Mouse (Mus musculus) kidney, adult 8-10 months (tissue): ENCODE data around the gene Olfr1410.
A peak's percentile ranks its signal among the peaks of the same experiment; 100 is the strongest.

Experiments used
- DNase-seq, 2 experiments: peaks; one replicate each; pipeline ENCODE4 v3.0.0; 2022

Gene Olfr1410

GRCm38 (mm10) chr1:92605482-92605881, at the start of gene Olfr1410:
Olfr1410 (plus strand) TSS chr1:92605782.
- no peak for DNase-seq

GRCm38 (mm10) chr1:92571022-92571421, 34.6 kb upstream of the Olfr1410 start, which contains the start of gene Olfr1413:
Olfr1413 (plus strand) TSS chr1:92571322.
- DNase-seq, result no peak

GRCm38 (mm10) chr1:92585479-92585878, 20.1 kb upstream of the Olfr1410 start, which contains the start of gene Olfr1412:
Olfr1412 (plus strand) TSS chr1:92585779.
- DNase-seq, result no peak

GRCm38 (mm10) chr1:92594111-92594510, 11.5 kb upstream of the Olfr1410 start, which contains the start of gene Olfr1411:
Olfr1411 (plus strand) TSS chr1:92594411.
- no peak for DNase-seq

GRCm38 (mm10) chr1:92596019-92596418, 9.6 kb upstream of the Olfr1410 start:
- DNase-seq, result no peak

- DNase-seq, result no peak
Observed at GRCm38 (mm10) chr1:92607711-92608110, 2.1 kb downstream of the Olfr1410 start.

GRCm38 (mm10) chr1:92611008-92611407, 5.4 kb downstream of the Olfr1410 start:
- DNase-seq, result peak; percentile 19 to 55

- DNase-seq, result no peak
Observed at GRCm38 (mm10) chr1:92613175-92613574, 7.6 kb downstream of the Olfr1410 start.

GRCm38 (mm10) chr1:92614516-92614915, 8.9 kb downstream of the Olfr1410 start:
- peak in 1 of 2 experiments; percentile 7 for DNase-seq

- no peak for DNase-seq
Observed at GRCm38 (mm10) chr1:92616046-92616445, 10.5 kb downstream of the Olfr1410 start.

GRCm38 (mm10) chr1:92617488-92617887, 11.9 kb downstream of the Olfr1410 start, which contains the start of gene Olfr12:
Olfr12 (plus strand) TSS chr1:92617788.
- DNase-seq, result no peak

- DNase-seq, result no peak
Observed at GRCm38 (mm10) chr1:92618360-92618759, 12.8 kb downstream of the Olfr1410 start.

- DNase-seq, result no peak
Observed at GRCm38 (mm10) chr1:92628227-92628626, 22.6 kb downstream of the Olfr1410 start.

GRCm38 (mm10) chr1:92632196-92632595, 26.6 kb downstream of the Olfr1410 start:
- no peak for DNase-seq

GRCm38 (mm10) chr1:92632948-92633347, 27.4 kb downstream of the Olfr1410 start:
- no peak for DNase-seq

GRCm38 (mm10) chr1:92633726-92634125, 28.1 kb downstream of the Olfr1410 start:
- no peak for DNase-seq

GRCm38 (mm10) chr1:92634569-92634968, 29.0 kb downstream of the Olfr1410 start:
- no peak for DNase-seq

- DNase-seq, result no peak
Observed at GRCm38 (mm10) chr1:92634976-92635599, 29.5 kb downstream of the Olfr1410 start.

- no peak for DNase-seq
Observed at GRCm38 (mm10) chr1:92636015-92636414, 30.4 kb downstream of the Olfr1410 start.

- no peak for DNase-seq
Observed at GRCm38 (mm10) chr1:92636676-92637075, 31.1 kb downstream of the Olfr1410 start.

GRCm38 (mm10) chr1:92637501-92638172, 32.1 kb downstream of the Olfr1410 start:
- no peak for DNase-seq

- DNase-seq, result no peak
Observed at GRCm38 (mm10) chr1:92638181-92638580, 32.6 kb downstream of the Olfr1410 start.

GRCm38 (mm10) chr1:92638736-92639135, 33.2 kb downstream of the Olfr1410 start:
- no peak for DNase-seq

GRCm38 (mm10) chr1:92640393-92640792, 34.8 kb downstream of the Olfr1410 start:
- no peak for DNase-seq
